Mouse (Mus musculus) midbrain, embryonic 16.5 days (tissue): ENCODE data around the gene Zfp655. TPM values are rescaled to one million over a fixed set of nuclear protein-coding genes. Genes with fewer than 3 reads are reported as not detected.

Experiments
- polyA plus RNA-seq: library from polyadenylated mRNA; unstranded; fragments of >200 nt; fragmentation: Nextera tagmentation; extraction: Ambion mirVana; gene quantifications from 2 replicates; pipeline ENCODE4 v1.2.1, GENCODE M21; 2015

Zfp655 gene
- polyA plus RNA-seq, 1 experiment from 2014 or later: 32.9 TPM

Other genes starting within 250 kb of the Zfp655 start
- not detected in 2 replicates for gene Gm4871, start 199.0 kb upstream of the Zfp655 start, polyA plus RNA-seq
- not detected in 2 replicates for gene 1700018F24Rik, start 188.7 kb upstream of the Zfp655 start, polyA plus RNA-seq
- 277 and 284 TPM in 2 replicates for gene Arpc1a, start 147.9 kb upstream of the Zfp655 start, polyA plus RNA-seq
- gene Kpna7, start 147.7 kb upstream of the Zfp655 start, polyA plus RNA-seq: not detected in 2 replicates
- gene Arpc1b, start 117.5 kb upstream of the Zfp655 start, polyA plus RNA-seq: 50.1 and 50.8 TPM in 2 replicates
- gene Pdap1, start 91.5 kb upstream of the Zfp655 start, polyA plus RNA-seq: 102 and 114 TPM in 2 replicates
- 167 and 175 TPM in 2 replicates for gene Bud31, start 91.4 kb upstream of the Zfp655 start, polyA plus RNA-seq
- 23.3 and 25.0 TPM in 2 replicates for gene Ptcd1, start 64.6 kb upstream of the Zfp655 start, polyA plus RNA-seq
- gene Cpsf4, start 64.5 kb upstream of the Zfp655 start, polyA plus RNA-seq: 52.4 and 52.5 TPM in 2 replicates
- 597 and 600 TPM in 2 replicates for gene Atp5j2, start 39.7 kb upstream of the Zfp655 start, polyA plus RNA-seq
- 14.9 and 15.1 TPM in 2 replicates for gene Zkscan14, start 29.8 kb upstream of the Zfp655 start, polyA plus RNA-seq
- gene Zkscan5, start 27.2 kb upstream of the Zfp655 start, polyA plus RNA-seq: 14.6 and 16.1 TPM in 2 replicates
- gene Zscan25, start 48.8 kb downstream of the Zfp655 start, polyA plus RNA-seq: 0.34 and 0.70 TPM in 2 replicates
- not detected in 2 replicates for gene Cyp3a57, start 113.6 kb downstream of the Zfp655 start, polyA plus RNA-seq
- gene Cyp3a16, start 238.0 kb downstream of the Zfp655 start, polyA plus RNA-seq: not detected in 2 replicates